Mouse (Mus musculus): Measurements from ENCODE around the gene Icam1. TPM values are rescaled to one million over a fixed set of nuclear protein-coding genes. Genes with fewer than 3 reads are reported as not detected.

The Icam1 gene
- total RNA-seq, 2 experiments from 2014 or later: 2.0 to 2.6 TPM

GRCm38 (mm10) chr9:21021363-21021762 is 5.6 kb downstream of the Icam1 start:
- DNase-seq (ENCODE audit: low spot score in 2 of 2): no peak

GRCm38 (mm10) chr9:21022288-21022687 is 6.5 kb downstream of the Icam1 start:
- DNase-seq (ENCODE audit: low spot score in 2 of 2): no peak

DNA sequence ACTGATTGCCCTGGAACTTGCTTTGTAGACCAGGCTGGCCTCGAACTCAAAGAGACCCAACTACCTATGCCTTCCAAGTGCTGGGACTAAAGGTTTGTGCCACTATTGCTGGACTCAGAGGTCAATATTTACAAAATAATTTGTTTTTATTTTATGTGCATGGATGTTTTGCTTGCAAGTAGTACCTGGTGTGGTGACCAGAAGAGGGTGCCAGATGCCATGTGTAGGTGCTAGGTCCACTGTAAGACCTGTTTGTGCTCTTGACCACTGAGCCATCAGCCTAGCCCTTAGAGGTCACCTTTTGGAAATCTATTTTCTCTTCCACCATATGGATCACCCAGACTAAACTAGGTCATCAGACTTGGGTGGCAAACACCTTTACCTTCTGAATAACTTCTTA is 6.9 kb downstream of the Icam1 start:
- DNase-seq (ENCODE audit: low spot score in 2 of 2): no peak

- no peak for DNase-seq (ENCODE audit: low spot score in 2 of 2)
These were observed 9.5 kb downstream of the Icam1 start for GRCm38 (mm10) chr9:21025258-21025810.

DNA sequence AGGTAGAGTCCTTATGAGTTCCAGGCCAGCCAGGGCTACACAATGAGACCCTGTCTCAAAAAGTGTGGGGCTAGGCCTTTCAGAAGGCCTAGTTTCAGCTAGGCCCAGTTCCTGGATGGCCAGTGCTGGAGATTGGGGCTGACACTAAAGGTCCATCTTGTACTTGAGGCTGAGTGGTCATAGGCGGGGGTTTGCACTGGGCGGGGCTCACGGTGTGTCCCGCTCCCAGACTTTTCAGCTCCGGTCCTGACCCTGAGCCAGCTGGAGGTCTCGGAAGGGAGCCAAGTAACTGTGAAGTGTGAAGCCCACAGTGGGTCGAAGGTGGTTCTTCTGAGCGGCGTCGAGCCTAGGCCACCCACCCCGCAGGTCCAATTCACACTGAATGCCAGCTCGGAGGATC is 11.1 kb downstream of the Icam1 start:
- DNase-seq (ENCODE audit: low spot score in 2 of 2): no peak

DNA sequence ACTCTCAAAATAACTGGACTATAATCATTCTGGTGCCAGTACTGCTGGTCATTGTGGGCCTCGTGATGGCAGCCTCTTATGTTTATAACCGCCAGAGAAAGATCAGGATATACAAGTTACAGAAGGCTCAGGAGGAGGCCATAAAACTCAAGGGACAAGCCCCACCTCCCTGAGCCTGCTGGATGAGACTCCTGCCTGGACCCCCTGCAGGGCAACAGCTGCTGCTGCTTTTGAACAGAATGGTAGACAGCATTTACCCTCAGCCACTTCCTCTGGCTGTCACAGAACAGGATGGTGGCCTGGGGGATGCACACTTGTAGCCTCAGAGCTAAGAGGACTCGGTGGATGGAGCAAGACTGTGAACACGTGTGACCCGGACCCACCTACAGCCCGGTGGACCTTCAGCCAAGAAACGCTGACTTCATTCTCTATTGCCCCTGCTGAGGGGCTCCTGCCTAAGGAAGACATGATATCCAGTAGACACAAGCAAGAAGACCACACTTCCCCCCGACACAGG is 12.0 kb downstream of the Icam1 start:
- DNase-seq (ENCODE audit: low spot score in 2 of 2): no peak

- DNase-seq (ENCODE audit: low spot score in 2 of 2): no peak
These were observed 12.8 kb downstream of the Icam1 start for GRCm38 (mm10) chr9:21028560-21029110.

- DNase-seq (ENCODE audit: low spot score in 2 of 2): peak; percentile 49 to 86
These were observed 13.7 kb downstream of the Icam1 start, which contains the start of gene Icam4 for GRCm38 (mm10) chr9:21029291-21030054. Icam4 (plus strand) TSS chr9:21029373.

- peak in 1 of 2 experiments; percentile 25 for DNase-seq (ENCODE audit: low spot score in 2 of 2)
These were observed 14.3 kb downstream of the Icam1 start for GRCm38 (mm10) chr9:21030055-21030600.

DNA sequence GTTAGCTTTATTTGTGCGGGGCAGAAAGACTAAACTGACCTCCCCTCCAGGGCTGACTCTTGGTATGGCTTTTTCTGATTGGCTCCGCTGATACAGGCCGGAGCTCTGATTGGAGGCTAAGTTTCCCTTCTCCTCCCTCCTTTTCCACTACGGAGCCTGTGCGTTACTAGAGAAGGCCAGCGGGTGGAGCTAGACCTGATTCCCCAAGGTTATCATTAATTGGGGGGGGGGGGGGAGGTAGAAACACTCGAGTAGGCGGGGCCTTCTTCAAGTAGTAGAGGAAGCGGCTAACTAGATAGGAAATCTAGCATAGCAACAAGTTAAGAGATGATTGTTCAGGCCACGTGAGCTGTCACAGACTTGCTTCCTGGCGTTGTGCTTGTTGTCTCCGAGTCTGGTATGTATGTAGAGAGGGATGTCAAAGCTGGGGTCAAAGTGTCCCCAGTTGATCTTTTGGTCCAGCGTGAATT is 15.0 kb downstream of the Icam1 start:
- DNase-seq (ENCODE audit: low spot score in 2 of 2): peak; percentile 81 to 92

DNA sequence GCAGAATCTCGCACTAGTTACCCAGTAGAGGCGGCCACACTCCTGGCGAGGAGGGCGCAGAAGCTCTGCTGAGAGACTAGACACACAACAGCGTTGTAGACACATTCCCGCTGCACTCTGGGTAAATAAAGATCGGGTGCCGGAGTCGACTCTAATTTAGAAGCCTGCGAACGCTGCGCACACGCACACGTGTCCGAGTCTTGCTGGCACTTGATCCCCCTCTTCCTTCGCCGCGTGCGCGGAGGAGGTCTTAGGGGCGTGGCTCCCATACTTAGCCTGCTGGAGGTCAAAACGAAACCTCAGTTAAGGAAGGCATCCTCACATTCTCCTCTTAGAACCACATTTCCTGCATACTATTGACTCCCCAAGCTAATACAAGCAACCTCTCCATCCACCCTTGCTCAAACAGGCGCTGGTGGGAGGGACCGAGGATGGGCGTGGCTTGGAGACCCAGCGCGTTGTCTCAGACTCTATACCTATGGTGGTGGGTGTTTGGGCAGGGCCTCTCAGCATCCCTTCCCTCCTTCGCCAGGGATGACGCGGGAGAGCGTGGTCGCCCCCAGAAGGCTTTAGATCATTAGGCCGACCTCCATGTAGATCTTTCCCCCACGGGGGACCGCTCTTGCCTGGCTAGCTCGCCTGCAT is 15.6 kb downstream of the Icam1 start:
- peak; percentile 76 to 86 for DNase-seq (ENCODE audit: low spot score in 2 of 2)

- DNase-seq (ENCODE audit: low spot score in 2 of 2): peak; percentile 90 to 95
These were observed 16.1 kb downstream of the Icam1 start, which contains the start of gene Icam5 for GRCm38 (mm10) chr9:21031896-21032351. Icam5 (plus strand) TSS chr9:21032073.

GRCm38 (mm10) chr9:21032491-21032890 is 16.7 kb downstream of the Icam1 start:
- no peak for DNase-seq (ENCODE audit: low spot score in 2 of 2)

DNA sequence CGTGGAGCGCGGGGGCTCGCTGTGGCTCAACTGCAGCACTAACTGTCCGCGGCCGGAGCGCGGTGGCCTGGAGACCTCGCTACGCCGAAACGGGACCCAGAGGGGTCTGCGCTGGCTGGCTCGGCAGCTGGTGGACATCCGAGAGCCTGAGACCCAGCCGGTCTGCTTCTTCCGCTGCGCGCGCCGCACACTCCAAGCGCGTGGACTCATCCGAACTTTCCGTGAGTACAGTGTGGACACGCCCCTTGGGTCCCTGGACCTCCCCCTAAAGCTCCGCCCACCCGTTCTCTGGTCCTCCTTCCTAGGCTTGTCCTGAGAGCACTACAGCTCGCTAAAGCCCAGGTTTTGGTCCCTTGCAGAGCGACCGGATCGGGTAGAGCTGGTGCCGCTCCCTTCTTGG is 17.4 kb downstream of the Icam1 start:
- peak; percentile 68 to 86 for DNase-seq (ENCODE audit: low spot score in 2 of 2)

GRCm38 (mm10) chr9:21034481-21035085 is 18.8 kb downstream of the Icam1 start:
- DNase-seq (ENCODE audit: low spot score in 2 of 2): peak in 1 of 2 experiments; percentile 47

- peak in 1 of 2 experiments; percentile 54 for DNase-seq (ENCODE audit: low spot score in 2 of 2)
These were observed 19.8 kb downstream of the Icam1 start for GRCm38 (mm10) chr9:21035586-21035985.

DNA sequence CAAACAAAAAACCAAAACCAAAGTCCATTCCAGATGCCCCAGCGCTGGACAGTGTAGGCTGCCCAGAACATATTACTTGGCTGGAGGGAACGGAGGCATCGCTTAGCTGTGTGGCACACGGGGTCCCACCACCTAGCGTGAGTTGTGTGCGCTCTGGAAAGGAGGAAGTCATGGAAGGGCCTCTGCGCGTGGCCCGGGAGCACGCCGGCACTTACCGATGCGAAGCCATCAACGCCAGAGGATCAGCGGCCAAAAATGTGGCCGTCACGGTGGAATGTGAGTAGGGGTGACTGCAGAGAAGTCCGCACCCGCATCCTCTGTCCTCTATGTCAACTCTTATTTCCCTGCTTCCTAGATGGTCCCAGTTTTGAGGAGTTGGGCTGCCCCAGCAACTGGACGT is 20.4 kb downstream of the Icam1 start:
- DNase-seq (ENCODE audit: low spot score in 2 of 2): no peak

- DNase-seq (ENCODE audit: low spot score in 2 of 2): peak in 1 of 2 experiments; percentile 41
These were observed 20.9 kb downstream of the Icam1 start for GRCm38 (mm10) chr9:21036666-21037065.

- peak in 1 of 2 experiments; percentile 44 for DNase-seq (ENCODE audit: low spot score in 2 of 2)
These were observed 21.7 kb downstream of the Icam1 start for GRCm38 (mm10) chr9:21037481-21037891.

DNA sequence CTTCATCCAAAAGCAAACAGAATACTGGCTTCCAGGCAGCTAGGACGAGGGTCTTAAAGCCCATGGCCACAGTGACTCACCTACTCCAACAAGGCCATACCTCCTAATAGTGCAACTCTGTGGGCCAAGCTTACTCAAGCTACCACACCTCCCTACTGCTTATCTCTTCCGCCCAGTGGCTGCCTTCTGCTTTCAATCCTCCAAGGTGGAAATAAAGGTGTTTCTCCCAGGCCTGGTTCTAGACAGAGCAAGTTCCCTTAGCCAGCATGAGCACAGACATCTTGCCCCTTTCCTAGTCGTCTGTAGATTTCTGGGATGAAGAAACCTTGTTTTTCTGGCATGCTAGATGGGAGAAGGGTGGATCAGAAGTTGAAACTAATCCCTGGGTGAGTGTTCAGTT is 24.0 kb downstream of the Icam1 start:
- DNase-seq (ENCODE audit: low spot score in 2 of 2): peak in 1 of 2 experiments; percentile 22

- peak; percentile 83 to 88 for DNase-seq (ENCODE audit: low spot score in 2 of 2)
These were observed 25.5 kb downstream of the Icam1 start for GRCm38 (mm10) chr9:21041308-21041707.
